Mouse (Mus musculus) CH12.LX (cell line): ENCODE data around the gene Rab36.

Source experiments
- CTCF ChIP-seq, 2 experiments: IDR thresholded peaks in 1 of 2; conservative IDR thresholded peaks in 1 of 2; 2 replicates each; pipeline ENCODE4 v1.5.1; 2011 to 2012; ENCODE audit warnings: low read depth in 2 of 2, low read length in 2 of 2, improper control_type of control experiment in 1 of 2, inconsistent platforms in 1 of 2, mild to moderate bottlenecking in 1 of 2, moderate library complexity in 1 of 2
- EP300 ChIP-seq: IDR thresholded peaks from 2 replicates; pipeline ENCODE4 v1.6.1; 2011; ENCODE audit warnings: low read length, improper control_type of control experiment
- JUN ChIP-seq: IDR thresholded peaks from 2 replicates; pipeline ENCODE4 v1.6.1; 2011; ENCODE audit warnings: low read depth, mild to moderate bottlenecking, low read length, improper control_type of control experiment, moderate library complexity; ENCODE audit not compliant: insufficient read depth
- MAX ChIP-seq: IDR thresholded peaks from 2 replicates; pipeline ENCODE4 v1.6.1; 2011; ENCODE audit warnings: low read length, improper control_type of control experiment
- MXI1 ChIP-seq: IDR thresholded peaks from 2 replicates; pipeline ENCODE4 v1.6.1; 2011; ENCODE audit warnings: mild to moderate bottlenecking, low read depth, low read length, improper control_type of control experiment
- MYC ChIP-seq: IDR thresholded peaks from 2 replicates; pipeline ENCODE4 v1.6.1; 2011; ENCODE audit warnings: low read depth, mild to moderate bottlenecking, improper control_type of control experiment, low read length
- POLR2A ChIP-seq: IDR thresholded peaks from 2 replicates; pipeline ENCODE4 v1.6.1; 2011; ENCODE audit warnings: low read depth, mild to moderate bottlenecking, improper control_type of control experiment, low read length
- TCF12 ChIP-seq: IDR thresholded peaks from 2 replicates; pipeline ENCODE4 v1.6.1; 2014; ENCODE audit warnings: low read depth, mild to moderate bottlenecking, inconsistent platforms, low read length, improper control_type of control experiment
- USF2 ChIP-seq: conservative IDR thresholded peaks from 2 replicates; pipeline ENCODE4 v1.6.1; 2011; ENCODE audit warnings: low read depth, low read length, improper control_type of control experiment
- ZC3H11A ChIP-seq: IDR thresholded peaks from 2 replicates; pipeline ENCODE4 v1.6.1; 2012; ENCODE audit warnings: low read depth, mild to moderate bottlenecking, inconsistent platforms, low read length, improper control_type of control experiment
- ZMIZ1 ChIP-seq: IDR thresholded peaks from 2 replicates; pipeline ENCODE4 v1.6.1; 2012; ENCODE audit warnings: low read depth, mild to moderate bottlenecking, inconsistent platforms, low read length, improper control_type of control experiment
- ZNF384 ChIP-seq: IDR thresholded peaks from 2 replicates; pipeline ENCODE4 v1.6.1; 2012; ENCODE audit warnings: low read depth, low read length, improper control_type of control experiment, inconsistent platforms

DNA sequence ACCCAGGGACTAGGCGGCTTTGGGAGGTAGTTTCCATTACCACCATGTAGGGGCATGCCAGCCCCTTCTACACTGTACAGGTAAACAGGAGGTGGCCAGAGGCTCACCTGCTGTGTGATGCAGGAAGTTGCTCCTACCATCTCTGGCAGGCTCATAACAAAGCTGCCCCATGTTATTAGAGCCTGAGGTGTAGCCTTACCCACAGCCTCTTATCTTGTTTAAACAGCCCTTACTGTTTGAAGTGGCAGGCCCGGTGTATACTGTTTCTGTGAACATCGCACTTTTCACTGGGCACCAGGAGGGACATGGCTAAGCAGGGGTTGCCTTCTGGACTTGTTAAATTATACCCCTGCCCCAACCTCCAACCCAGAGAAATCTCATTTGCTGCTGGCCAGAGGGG is 32.8 kb upstream of the Rab36 start:
- TF ChIP-seq MYC (no peak), ZC3H11A (no peak), TCF12 (no peak), ZNF384 (no peak), USF2 (no peak), MAX (no peak), CTCF (conservative IDR thresholded peaks at IDR 0.05 in 1 of 2, IDR thresholded peaks at IDR 0.05 in 1 of 2; ENCODE audit: low read depth in 2 of 2, low read length in 2 of 2) (no peak), ZMIZ1 (no peak), JUN (no peak), EP300 (no peak), POLR2A (no peak), MXI1 (no peak)
